Mouse (Mus musculus) heart, postnatal 36 days (tissue): Measurements from ENCODE around the gene Sez6. TPM values are rescaled to one million over a fixed set of nuclear protein-coding genes. Genes with fewer than 3 reads are reported as not detected.
A peak's percentile ranks its signal among the peaks of the same experiment; 100 is the strongest.

Experiments used
- DNase-seq, 2 experiments: peaks; one replicate each; pipeline ENCODE4 v3.0.0; 2021 to 2022
- intact Hi-C: fragments of 180-260 bp; cut with DNase I; formaldehyde crosslinking; loops from one replicate; pipeline ENCODE4 v1.15.1; 2025
- total RNA-seq, 2 experiments: library from RNA; stranded (reverse); gene quantifications; 2 replicates each; pipeline ENCODE4 v1.2.3; 2021

Sez6 gene
- total RNA-seq = under 1 TPM; 0.16 to 0.44 TPM

- DNase-seq = peak; percentile 69 to 77
- intact Hi-C loops = no loop called here
Observed at GRCm38 (mm10) chr11:77930751-77931540, at the start of gene Sez6. Gene Sez6 (plus strand): TSS chr11:77930800.

- intact Hi-C loops = no loop called here
- DNase-seq = no peak
Observed at GRCm38 (mm10) chr11:77884524-77885245, 45.9 kb upstream of the Sez6 start.

- intact Hi-C loops = no loop called here
- DNase-seq = no peak
Observed at GRCm38 (mm10) chr11:77885246-77885575, 45.4 kb upstream of the Sez6 start.

- intact Hi-C loops = no loop called here
- DNase-seq = no peak
Observed at GRCm38 (mm10) chr11:77887373-77887960, 43.1 kb upstream of the Sez6 start.

GRCm38 (mm10) chr11:77888846-77889245 is 41.8 kb upstream of the Sez6 start:
- no peak for DNase-seq
- intact Hi-C loops = no loop called here

GRCm38 (mm10) chr11:77889484-77889883 is 41.1 kb upstream of the Sez6 start:
- intact Hi-C loops = no loop called here
- no peak for DNase-seq

GRCm38 (mm10) chr11:77890648-77891258 is 39.8 kb upstream of the Sez6 start:
- DNase-seq = no peak
- intact Hi-C loops = no loop called here

GRCm38 (mm10) chr11:77892883-77893282 is 37.7 kb upstream of the Sez6 start:
- DNase-seq = no peak
- intact Hi-C loops = no loop called here

GRCm38 (mm10) chr11:77893283-77893682 is 37.3 kb upstream of the Sez6 start:
- no peak for DNase-seq
- intact Hi-C loops = no loop called here

- peak; percentile 76 to 81 for DNase-seq
- intact Hi-C loops = no loop called here
Observed at GRCm38 (mm10) chr11:77893787-77894718, 36.5 kb upstream of the Sez6 start, which contains the start of gene Pipox. Gene Pipox (minus strand): TSS chr11:77894096.

GRCm38 (mm10) chr11:77894967-77895366 is 35.6 kb upstream of the Sez6 start:
- DNase-seq = no peak
- intact Hi-C loops = no loop called here

- intact Hi-C loops = no loop called here
- DNase-seq = no peak
Observed at GRCm38 (mm10) chr11:77896011-77896410, 34.6 kb upstream of the Sez6 start.

- DNase-seq = no peak
- intact Hi-C loops = no loop called here
Observed at GRCm38 (mm10) chr11:77896480-77896819, 34.1 kb upstream of the Sez6 start.

- DNase-seq = peak in 1 of 2 experiments; percentile 8
- intact Hi-C loops = no loop called here
Observed at GRCm38 (mm10) chr11:77896820-77897805, 33.5 kb upstream of the Sez6 start.

- intact Hi-C loops = no loop called here
- DNase-seq = no peak
Observed at GRCm38 (mm10) chr11:77900187-77900586, 30.4 kb upstream of the Sez6 start.

GRCm38 (mm10) chr11:77900696-77901095 is 29.9 kb upstream of the Sez6 start:
- intact Hi-C loops = no loop called here

GRCm38 (mm10) chr11:77901366-77901765 is 29.2 kb upstream of the Sez6 start:
- intact Hi-C loops = no loop called here
- no peak for DNase-seq

More at GRCm38 (mm10) chr11:77900696-77901095, 29.9 kb upstream of the Sez6 start:
- DNase-seq = no peak

- intact Hi-C loops = no loop called here
- no peak for DNase-seq
Observed at GRCm38 (mm10) chr11:77901775-77902355, 28.7 kb upstream of the Sez6 start.

GRCm38 (mm10) chr11:77903761-77904160 is 26.8 kb upstream of the Sez6 start:
- no peak for DNase-seq
- intact Hi-C loops = no loop called here
